Mouse (Mus musculus) adrenal gland, adult (tissue): ENCODE measurements around the gene Kcp.

ENCODE experiments used
- DNase-seq, 2 experiments: peaks; one replicate each; pipeline ENCODE4 v3.0.0; 2022 to 2023; ENCODE audit warnings: low spot score in 1 of 2; ENCODE audit not compliant: inconsistent age in 2 of 2

Kcp gene

GRCm38 (mm10) chr6:29467583-29468354, 40.0 kb downstream of the Kcp start, which contains the start of gene Atp6v1f:
Atp6v1f (plus strand) TSS chr6:29467718.
- peak; percentile 93 to 98 for DNase-seq

GRCm38 (mm10) chr6:29463388-29463787, 44.4 kb downstream of the Kcp start:
- no peak for DNase-seq

- no peak for DNase-seq
Measured at GRCm38 (mm10) chr6:29461502-29461901, 46.2 kb downstream of the Kcp start.

GRCm38 (mm10) chr6:29450667-29451066, 57.1 kb downstream of the Kcp start:
- DNase-seq, result no peak

- no peak for DNase-seq
Measured at GRCm38 (mm10) chr6:29449858-29450257, 57.9 kb downstream of the Kcp start.

- no peak for DNase-seq
Measured at GRCm38 (mm10) chr6:29445354-29445753, 62.4 kb downstream of the Kcp start.

- peak; percentile 43 to 74 for DNase-seq
Measured at GRCm38 (mm10) chr6:29444773-29445172, 63.0 kb downstream of the Kcp start.

- DNase-seq, result no peak
Measured at GRCm38 (mm10) chr6:29439789-29440188, 68.0 kb downstream of the Kcp start.

- no peak for DNase-seq
Measured at GRCm38 (mm10) chr6:29439251-29439650, 68.5 kb downstream of the Kcp start.

- DNase-seq, result peak in 1 of 2 experiments; percentile 36
Measured at GRCm38 (mm10) chr6:29436461-29436934, 71.3 kb downstream of the Kcp start.

GRCm38 (mm10) chr6:29435940-29436451, 71.8 kb downstream of the Kcp start:
- no peak for DNase-seq

GRCm38 (mm10) chr6:29434911-29435691, 72.7 kb downstream of the Kcp start:
- no peak for DNase-seq

- DNase-seq, result no peak
Measured at GRCm38 (mm10) chr6:29433804-29434795, 73.7 kb downstream of the Kcp start.

GRCm38 (mm10) chr6:29433038-29433803, 74.5 kb downstream of the Kcp start, which contains the start of gene Flnc:
Flnc (plus strand) TSS chr6:29433256.
- peak; percentile 44 to 71 for DNase-seq

GRCm38 (mm10) chr6:29432676-29433037, 75.1 kb downstream of the Kcp start:
- DNase-seq, result no peak

- DNase-seq, result no peak
Measured at GRCm38 (mm10) chr6:29432156-29432555, 75.6 kb downstream of the Kcp start.

GRCm38 (mm10) chr6:29431473-29431872, 76.3 kb downstream of the Kcp start:
- no peak for DNase-seq

- DNase-seq, result no peak
Measured at GRCm38 (mm10) chr6:29430681-29431420, 76.9 kb downstream of the Kcp start.

GRCm38 (mm10) chr6:29428171-29428570, 79.6 kb downstream of the Kcp start:
- peak; percentile 43 to 76 for DNase-seq
